Mouse (Mus musculus) left cerebral cortex, adult 9 months (tissue): Measurements from ENCODE around the gene Tefm.
A peak's percentile ranks its signal among the peaks of the same experiment; 100 is the strongest.
"Not testable (repeated sequence)": the region's sequence is repeated elsewhere in the genome, so short reads cannot be mapped to it uniquely, and the experiment has no call there.

Experiments used
- DNase-seq, 2 experiments: peaks; one replicate each; pipeline ENCODE4 v3.0.0; 2022; ENCODE audit warnings: low spot score in 2 of 2

Gene Tefm

DNA sequence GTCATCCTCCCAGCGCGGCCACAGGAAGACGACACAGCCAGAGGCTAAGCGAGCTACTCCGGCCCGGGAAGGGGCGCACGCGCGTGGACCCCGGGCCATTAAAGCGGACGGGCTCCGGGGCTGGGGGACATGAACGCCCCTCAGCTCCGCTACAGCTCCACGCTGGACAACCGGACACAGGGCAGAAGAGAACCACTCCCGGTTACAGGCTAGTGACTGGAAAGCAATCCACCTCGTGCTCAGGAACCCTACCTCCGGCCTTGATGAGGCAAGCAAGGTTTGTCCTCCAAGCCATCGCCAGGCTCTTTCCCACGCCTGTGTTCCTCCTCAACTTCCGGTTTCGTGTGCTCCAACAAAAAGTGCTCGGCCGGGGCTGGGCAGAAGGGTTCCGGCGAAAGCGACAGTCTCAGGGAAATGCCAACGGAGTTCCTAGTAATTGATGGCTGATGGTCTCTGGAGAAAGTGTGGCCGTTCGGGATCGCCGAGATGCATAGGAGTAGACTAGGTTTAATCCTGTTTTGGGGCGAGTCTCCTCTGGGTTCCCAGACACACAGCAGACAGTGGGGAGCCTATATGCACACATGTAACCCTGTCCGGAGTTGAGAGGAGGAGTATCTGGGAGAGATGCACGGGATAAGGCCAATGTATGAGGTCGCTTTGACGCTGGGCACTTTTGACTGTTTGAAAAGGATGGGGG lies at the start of gene Tefm:
Gene Tefm, minus strand, starts transcription at position 351 of the 697 bp plus-strand sequence.
- DNase-seq, result peak; percentile 38 to 85

DNA sequence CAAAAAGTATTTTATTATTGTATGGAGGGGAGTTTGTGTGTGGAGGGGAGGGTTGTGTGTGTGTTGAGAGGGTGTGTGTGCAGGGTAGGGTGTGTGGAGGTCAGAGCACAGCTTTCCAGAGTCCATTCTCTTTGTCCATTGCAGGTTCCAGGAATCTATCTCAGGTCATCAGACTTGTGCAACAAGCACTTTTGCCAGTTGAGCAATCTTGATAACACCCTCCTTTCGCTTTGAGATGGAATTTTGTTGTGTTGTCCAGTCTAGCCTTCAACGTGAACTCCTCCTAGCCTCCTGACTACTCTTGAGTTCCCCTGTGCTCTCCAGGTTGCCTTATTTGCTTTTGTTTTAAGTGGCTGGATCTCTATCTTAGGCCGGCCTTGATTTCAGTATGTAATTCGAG lies 48.3 kb upstream of the Tefm start:
- DNase-seq, result no peak

DNA sequence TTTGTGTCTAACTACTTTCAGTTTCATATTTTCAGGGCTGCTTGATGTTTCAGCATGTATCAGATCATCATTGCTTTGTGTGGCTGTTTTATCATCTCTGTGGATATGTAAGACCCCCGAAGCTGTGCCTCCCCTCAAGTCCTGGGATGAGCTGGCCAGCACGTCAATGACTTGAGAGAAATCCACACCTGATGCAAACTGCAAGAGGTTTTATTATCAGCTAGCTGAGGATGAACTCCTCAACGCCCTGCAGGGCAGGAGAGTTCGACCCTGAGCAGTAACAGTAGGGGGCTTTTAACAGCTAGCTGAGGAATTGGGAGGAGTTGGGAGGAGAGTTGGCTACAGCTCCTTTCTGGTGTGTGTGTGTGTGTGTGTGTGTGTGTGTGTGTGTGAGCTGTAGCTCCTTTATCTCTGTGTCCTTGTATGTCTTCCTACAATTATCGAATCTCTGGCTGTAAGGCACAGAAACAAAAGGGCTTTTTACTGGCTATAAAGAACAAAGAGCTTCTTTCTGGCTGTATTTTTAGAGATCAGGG lies 43.5 kb upstream of the Tefm start:
- not testable (repeated sequence) for DNase-seq

DNA sequence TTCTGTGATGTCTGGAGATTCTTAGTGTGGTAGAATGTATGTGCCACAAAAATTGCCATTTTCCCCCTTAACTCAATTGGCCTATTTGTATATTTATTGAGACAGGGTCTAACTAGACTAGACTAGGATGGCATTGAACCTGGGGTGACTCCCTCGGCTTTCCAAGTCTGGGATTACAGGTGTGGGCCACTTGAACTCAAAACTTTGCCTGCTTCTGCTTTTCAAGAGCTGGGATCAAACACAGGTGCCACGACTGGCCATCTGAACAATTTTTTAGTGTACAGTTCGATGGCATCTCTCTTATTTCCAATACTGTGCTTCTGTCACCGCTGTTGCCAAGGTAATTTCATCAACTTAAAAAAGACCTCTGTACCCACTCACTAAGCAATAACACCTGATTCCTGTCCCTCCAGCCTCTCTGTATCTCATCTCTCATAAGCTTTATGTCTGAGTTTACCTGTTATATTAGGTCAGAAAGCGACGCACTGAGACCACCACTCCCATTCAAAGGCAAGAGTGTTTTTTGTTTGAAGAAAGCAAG lies 42.6 kb upstream of the Tefm start:
- DNase-seq, result no peak

DNA sequence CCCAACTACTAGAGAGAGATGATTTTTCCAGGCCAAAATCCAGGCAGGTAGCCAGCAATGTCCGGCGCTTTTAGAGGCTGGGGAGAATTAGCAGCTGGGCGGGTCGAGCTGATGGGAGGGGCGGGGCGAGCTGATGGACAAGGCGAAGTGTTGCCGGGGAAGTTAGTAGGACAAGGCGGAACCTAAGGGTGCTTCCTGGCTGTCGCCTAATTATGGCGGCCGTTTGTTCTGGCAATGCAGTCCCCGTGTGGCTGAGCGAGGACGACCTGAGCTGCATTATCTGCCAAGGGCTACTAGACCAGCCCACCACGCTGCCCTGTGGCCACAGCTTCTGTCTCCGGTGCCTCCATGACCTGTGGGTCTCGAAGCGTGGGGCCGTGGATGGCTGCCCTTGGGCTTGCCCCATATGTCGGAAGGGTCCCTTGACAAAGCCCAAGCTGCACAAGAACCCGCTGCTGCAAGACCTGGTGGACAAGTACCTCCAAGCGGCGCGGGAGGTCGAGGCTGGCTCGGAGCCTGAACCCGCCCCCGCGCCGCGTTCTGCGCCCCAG lies 41.8 kb upstream of the Tefm start, which contains the start of gene Rnf135:
Gene Rnf135, plus strand, starts transcription at position 147 of the 551 bp plus-strand sequence.
- DNase-seq, result peak; percentile 40 to 81

DNA sequence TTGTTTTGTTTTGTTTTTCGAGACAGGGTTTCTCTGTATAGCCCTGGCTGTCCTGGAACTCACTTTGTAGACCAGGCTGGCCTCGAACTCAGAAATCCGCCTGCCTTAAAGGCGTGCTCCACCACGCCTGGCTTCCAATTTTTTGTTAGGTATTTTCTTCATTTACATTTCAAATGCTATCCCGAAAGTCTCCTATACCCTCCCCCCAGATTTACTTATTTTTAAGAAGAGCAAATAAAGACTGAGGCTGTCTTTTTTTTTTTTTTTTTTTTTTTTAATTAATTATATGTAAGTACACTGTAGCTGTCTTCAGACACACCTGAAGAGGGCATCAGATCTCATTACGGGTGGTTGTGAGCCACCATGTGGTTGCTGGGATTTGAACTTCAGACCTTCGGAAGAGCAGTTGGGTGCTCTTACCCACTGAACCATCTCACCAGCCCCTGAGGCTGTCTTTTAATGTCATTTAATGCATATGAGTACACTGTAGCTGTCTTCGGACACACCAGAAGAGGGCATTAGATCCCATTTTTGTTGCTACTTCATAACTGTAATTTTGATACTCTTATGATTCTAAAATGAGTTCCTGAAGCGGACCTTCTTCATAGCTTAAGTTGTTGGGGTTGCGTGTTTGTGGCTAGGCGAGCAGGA lies 41.2 kb upstream of the Tefm start:
- not testable (repeated sequence) for DNase-seq

DNA sequence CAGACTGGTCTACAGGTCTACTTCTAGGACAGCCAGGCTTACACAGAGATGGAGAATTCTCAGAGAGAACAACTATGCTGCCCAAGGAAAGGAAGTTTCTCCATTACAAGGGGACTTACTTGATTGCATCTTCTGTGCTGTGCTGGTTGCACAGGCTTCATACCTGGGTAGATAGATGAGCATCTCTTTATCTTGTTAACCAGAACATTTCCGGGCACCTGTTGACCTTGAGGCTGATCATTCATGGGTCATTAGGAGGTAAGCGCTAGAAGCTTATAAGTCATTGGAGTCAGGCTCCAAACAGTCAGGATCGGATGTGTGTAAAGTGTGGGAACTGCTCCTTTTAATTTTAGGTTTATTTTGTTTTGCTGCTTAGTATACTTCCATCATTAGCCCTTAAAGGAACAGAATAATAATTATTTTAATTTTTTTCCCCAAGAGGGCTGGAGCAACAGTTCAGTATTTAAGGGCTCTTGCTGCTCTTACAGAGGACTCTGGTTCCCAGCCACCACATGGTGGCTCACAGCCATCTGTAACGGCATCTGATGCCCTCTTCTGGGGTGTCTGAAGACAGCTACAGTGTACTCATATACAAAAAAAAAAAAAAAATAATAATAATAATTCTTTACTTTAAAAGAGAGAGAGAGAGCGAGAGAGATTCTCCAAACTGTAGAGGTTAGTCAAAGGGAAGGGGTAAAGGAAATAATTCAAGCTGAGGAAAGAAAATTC lies 39.2 kb upstream of the Tefm start:
- no peak for DNase-seq

DNA sequence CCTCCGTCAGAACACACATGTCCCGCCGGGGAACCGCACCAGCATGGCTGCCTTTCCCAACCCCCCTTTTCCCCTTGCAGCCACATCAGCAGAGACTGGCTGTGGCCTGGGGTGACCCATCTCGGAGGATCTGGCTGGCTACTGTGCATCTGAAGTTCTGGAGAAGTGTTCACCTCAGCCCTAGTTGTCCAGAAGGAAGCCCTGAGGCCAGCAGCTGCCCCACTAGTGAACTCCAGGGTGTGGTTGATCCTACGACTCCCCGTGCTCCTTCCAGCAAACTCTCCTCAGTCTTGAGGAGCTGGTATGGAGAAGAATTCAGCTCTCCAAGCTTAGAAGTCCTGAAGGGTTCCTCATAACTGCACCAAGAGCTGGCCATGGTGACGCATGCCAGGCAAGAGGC lies 36.3 kb upstream of the Tefm start:
- no peak for DNase-seq

DNA sequence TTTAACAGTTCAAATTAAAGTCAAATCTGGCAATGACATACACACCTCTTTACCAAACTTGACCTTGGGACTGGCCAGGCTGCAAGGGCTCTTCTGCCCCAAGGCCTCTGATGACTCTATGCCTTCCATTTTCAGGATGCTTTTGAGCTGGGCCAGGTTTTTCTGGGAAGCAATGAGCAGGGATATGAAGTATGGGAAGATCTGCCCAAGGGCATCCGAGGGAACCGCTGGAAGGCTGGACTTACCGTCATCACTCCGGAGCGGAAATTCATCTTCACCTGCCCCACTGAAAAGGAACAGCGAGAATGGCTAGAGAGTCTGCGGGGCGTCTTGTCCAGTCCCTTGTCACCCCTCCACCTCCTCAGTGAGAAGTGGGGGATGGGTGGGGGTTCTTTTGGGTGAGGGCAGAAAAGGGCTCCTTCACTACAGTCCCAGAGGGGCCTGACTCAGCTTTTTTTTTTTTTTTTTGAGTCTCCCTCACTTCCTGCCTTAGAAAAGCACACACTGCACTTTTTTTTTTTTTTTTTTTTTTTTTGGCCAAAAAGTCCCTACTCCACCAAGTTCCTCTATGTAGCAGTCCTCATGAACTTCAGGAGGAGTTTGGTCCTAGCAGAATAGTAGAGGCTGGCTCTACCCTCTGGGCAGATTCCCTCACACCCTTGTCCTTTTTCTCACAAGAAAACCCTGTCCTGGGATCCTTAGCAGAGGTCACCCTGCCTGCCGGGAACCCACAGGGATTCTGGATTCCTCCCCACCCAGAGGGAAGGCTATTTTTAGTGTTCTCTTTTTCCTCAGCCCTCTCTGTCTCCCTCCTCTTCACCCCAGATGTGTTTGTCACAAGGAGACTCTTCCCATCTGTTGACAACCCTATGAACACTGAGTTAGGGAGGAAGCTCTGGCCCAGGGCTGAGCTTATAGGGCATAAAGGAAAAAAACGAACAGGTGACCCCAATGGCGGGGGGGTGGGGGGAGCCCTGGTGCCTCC lies 35.2 kb upstream of the Tefm start:
- no peak for DNase-seq

DNA sequence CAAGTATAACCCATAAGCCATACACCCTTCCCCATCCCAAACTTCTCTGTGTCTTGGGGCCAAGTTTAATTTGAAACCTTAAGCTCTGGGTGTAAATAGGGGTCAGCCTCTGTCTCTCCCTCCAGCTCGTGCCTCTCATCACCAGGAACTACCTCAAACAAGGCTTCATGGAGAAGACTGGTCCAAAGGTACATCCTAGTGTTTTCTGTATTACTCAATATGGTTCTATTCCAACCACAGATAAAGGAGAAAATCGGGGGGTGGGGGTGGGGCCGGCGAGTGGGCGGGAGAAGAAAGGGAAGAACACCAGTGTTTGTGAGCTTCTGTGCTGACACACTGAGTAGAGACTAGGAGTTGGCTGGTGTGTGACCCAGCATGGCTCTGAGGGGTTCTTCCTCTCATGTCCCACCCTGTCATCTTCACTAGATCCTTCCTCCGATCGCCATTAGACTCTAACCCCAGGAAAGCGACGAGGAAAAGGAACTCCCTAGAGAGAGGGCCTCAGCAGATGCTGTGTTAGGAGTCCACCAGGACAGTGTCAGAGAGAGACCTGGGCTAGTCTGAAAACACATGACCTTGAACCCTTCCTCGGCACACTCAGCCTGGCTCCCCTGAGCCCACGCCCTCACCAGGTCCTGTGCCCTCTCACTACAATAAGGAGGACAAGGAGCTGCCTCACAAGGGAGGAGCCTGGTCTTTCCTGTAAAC lies 32.1 kb upstream of the Tefm start:
- DNase-seq, result no peak

DNA sequence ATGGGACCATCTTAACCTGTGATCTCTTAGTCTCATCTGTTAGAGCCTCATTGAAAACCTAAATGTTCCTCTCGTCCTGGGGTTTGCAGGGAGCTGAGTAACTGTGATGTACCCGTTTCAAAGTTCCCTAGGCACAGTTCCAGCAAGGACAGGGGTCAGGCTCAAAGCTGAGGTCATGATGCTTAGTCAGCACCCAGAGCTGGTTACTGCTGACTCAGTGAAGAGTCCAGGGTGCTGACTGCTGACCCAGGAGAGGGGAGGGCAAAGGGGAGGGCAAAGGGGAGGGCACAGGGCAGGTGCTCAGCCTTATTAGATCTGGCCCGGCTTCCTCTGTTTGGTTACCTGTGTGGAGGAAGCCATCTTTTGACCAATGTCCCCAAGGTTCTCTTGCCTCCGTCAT lies 29.9 kb upstream of the Tefm start:
- DNase-seq, result no peak

DNA sequence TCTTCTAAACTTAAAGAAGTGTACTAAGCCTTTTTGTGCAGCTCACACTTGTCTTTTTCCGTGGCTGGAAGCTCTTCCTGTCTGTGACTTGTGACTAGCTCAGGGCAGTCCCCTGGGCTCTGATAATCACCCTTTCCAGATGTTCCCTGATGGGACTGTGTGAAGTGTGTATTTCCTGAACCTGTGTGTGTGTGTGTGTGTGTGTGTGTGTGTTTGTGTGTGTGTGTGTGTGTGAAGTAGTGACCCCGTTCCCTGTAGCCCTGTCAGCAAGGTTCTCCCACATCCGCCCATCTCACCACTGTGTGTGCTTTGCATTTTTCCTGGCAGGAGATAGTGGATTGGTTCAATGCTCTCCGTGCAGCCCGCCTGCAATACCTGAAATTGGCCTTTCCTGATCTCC lies 28.4 kb upstream of the Tefm start:
- no peak for DNase-seq

DNA sequence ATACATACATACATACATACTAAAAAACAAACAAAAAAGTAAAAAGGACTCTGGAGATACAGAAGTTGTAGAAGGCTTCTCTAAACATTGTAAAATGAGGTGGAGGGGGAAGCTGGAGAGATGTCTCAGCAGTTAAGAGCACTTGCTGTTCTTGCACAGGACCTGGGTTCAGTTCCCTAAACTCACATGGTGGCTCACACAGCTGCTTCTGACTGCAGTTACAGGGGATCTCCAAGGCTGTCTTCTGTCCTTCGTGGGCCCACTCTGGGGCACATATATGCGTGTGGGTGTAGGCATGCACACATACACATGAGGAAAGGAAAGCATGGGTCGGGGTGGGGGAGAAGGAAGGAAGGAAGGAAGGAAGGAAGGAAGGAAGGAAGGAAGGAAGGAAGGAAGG lies 27.7 kb upstream of the Tefm start:
- DNase-seq, result no peak

DNA sequence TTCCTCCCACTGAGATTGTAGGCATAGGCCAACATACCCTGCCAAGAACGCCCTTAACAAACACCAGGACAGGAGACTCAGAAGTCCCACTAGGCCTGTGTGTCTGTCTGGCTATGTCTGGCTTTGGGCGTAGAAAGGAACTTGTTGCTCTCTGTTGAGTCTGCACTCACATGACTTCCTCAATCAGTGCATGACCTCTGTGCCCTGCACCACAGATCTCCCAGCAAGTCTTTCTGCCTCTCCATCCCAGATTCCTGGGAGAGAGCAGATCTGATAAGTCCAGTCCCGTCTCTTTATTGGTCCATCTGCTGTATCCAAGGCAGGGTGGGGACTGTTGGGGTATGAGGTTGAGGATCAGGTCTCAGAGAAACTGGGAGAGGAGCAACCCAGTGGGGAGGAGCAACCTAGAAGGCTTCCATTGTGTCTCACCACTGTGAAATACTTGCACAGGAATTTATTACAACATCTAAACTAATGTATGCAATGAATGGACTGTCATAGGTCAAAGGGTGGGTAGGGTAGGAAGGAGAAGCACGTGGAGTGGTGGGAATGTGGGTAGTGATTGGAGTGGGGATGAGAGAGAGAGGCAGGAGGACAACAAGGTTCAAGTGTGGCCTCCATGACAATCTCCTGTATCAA lies 26.8 kb upstream of the Tefm start:
- DNase-seq, result no peak

DNA sequence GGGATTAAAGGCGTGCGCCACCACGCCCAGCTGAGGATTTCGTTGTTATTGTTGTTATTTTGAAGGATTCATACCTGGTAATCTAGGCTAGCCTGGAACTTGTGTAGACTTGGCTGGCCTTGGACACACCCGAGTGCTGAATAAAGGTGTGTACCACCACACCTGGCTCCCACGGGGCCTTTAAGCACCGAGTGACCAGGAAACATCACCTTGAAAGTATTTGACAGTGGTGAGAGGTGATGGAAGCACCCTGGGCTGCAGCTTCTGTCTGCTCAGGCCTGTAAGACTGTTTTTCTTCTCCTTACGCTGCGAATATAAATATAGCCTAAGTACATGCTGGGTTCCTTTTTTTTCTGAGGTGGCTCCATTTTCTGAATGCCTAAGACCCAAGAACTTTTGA lies 26.1 kb upstream of the Tefm start:
- DNase-seq, result no peak

DNA sequence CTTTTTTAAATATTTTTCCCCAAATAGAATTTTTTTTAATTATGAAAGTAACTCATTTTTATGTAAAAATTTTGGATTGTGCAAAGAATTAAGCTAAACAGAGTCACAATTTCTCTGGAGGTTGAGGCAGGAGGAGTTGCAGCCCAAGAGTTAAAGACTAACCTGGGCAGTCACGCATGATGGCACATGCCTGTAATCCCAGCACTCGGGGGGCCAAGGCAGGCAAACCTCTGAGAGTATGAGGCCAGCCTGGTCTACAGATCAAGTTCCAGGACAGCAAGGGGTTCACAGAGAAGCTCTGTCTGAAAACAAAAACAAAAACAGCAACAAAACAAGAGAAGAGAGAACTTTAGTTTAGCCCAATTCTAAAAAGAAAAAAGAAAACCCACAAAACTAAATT lies 22.2 kb upstream of the Tefm start:
- DNase-seq, result no peak

DNA sequence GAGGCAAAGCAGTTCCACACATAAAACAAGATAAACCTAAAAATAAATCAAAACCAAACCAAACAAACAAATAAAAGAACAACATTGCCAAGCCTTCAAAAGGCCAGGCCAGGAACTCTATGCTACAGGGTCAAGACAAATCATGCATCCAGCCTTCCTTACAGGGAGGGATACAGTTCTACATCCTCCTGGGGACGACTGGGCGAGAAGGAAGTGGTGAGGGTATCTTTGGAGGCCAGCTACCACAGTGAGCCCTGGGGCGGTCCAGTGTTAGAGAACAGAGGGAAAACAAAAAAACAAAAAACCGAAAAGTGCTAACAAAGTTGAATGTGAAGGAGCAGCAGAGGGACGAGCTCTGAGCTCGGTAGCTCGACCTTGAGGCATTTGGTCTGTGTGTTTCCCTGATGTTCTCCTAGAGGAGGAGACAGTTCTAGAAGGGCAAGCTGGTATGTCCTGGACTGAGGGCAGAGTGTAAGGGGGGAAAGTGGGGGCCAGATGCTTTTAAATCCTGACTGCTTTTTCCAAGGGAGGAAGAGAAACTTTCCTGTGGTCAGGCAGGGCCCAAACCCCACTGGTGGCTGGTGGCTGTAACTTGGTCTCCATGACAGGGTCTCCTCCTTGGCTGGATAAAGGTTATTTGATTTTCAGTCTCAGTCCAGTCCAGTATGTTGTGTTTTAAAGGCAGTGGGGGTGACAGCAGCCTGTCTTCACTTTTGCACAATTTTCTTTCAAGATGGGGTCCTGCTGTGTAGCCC lies 21.6 kb upstream of the Tefm start:
- DNase-seq, result no peak

DNA sequence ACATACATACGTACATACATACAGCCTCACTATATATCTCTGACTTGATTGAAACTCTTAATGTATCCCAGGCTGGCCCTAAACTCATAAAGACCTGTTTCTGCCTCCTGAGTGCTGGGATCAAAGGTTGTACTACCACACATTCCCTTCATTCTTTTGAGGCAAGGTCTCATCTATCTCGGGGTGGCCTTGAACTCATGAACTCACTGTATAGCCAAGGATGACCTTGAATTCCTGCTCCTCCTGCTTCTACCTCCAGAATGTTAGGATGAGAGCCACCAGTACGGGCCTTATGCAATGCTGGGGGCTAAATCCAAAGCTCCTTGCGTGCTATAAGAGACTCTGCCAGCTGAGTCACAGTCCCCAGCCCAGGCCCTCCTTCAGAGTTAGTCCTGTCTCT lies 19.1 kb upstream of the Tefm start:
- DNase-seq, result no peak

DNA sequence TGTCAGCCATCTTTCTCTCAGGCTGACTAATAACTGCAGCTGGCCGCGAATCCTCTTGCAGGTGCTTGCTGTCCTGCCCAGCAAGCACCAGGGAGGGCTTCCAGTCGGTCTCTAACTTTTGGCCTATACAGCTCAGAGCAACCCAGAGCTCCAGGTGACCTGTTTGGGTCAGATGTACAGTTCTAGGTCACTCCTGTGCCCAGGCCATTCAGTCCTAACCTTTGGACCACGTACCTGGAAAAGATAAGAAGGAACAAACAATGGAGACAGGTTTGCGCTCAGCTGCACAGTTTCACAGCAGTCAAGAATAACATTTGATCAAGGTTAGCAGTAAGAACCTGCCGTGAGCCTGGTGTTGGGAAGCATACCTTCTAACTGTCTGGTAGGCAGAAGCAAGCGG lies 17.0 kb upstream of the Tefm start:
- no peak for DNase-seq
